Mouse (Mus musculus) embryonic facial prominence, embryonic 12.5 days (tissue): ENCODE results near the gene Slbp. TPM values are rescaled to one million over a fixed set of nuclear protein-coding genes. Genes with fewer than 3 reads are reported as not detected.

Source experiments
- ATAC-seq: fragments of 200-750 bp; cut with Nextera tagmentation; 2 replicates; pipeline ENCODE4 v1.8.0; 2017; ENCODE audit not compliant: insufficient number of reproducible peaks, insufficient read depth, low FRiP score, low TSS enrichment
- H3K27ac ChIP-seq: fragments of 300-500 bp; sonication (generic); 2 replicates; pipeline ENCODE4 v1.5.1; 2016; ENCODE audit warnings: mild to moderate bottlenecking
- H3K27me3 ChIP-seq: fragments of 300-500 bp; sonication (generic); 2 replicates; pipeline ENCODE4 v1.6.1; 2016; ENCODE audit warnings: mild to moderate bottlenecking, moderate library complexity
- H3K36me3 ChIP-seq: fragments of 300-500 bp; sonication (generic); 2 replicates; pipeline ENCODE4 v1.6.1; 2016; ENCODE audit warnings: mild to moderate bottlenecking
- H3K4me1 ChIP-seq: fragments of 300-500 bp; sonication (generic); 2 replicates; pipeline ENCODE4 v1.6.1; 2016
- H3K4me2 ChIP-seq: fragments of 300-500 bp; sonication (generic); replicated peaks from 2 replicates; pipeline ENCODE4 v1.6.1; 2016; ENCODE audit warnings: mild to moderate bottlenecking, moderate library complexity
- H3K4me3 ChIP-seq: fragments of 300-500 bp; sonication (generic); 2 replicates; pipeline ENCODE4 v1.5.1; 2016; ENCODE audit warnings: mild to moderate bottlenecking
- H3K9ac ChIP-seq: fragments of 300-500 bp; sonication (generic); 2 replicates; pipeline ENCODE4 v1.6.1; 2016; ENCODE audit warnings: mild to moderate bottlenecking, moderate library complexity
- H3K9me3 ChIP-seq: fragments of 300-500 bp; sonication (generic); 2 replicates; pipeline ENCODE4 v1.6.1; 2016; ENCODE audit warnings: mild to moderate bottlenecking, moderate library complexity
- WGBS: fragments of 180-500 bp; shearing (Covaris S2); methylation state at CpG from one replicate; pipeline ENCODE4 v1.1.7; 2016; 5-methylcytosine and 5-hydroxymethylcytosine counted together
- polyA plus RNA-seq: library from polyadenylated mRNA; unstranded; fragments of >200 nt; fragmentation: Nextera tagmentation; extraction: Ambion mirVana; gene quantifications from 2 replicates; pipeline ENCODE4 v1.2.1, GENCODE M21; 2016

The Slbp gene
- polyA plus RNA-seq, 1 experiment from 2014 or later, result 270 TPM

- Histone ChIP-seq H3K9ac (no peak overlapping the region), H3K9me3 (no peaks in the 10 kb centered on the region), H3K27me3 (no peaks in the 10 kb centered on the region), H3K36me3 (no peaks in the 10 kb centered on the region), H3K4me3 (no peak overlapping the region), H3K4me2 (no peak overlapping the region), H3K4me1 (no peaks in the 10 kb centered on the region), H3K27ac (no peak overlapping the region)
- no peak for ATAC-seq
- WGBS, result 79% methylated on average over 18 of the region's 18 CpGs
Observed at GRCm38 (mm10) chr5:33587498-33588058, 64.8 kb downstream of the Slbp start.

Other genes with a start within 250 kb of the Slbp start
- gene Nkx1-1, start 218.6 kb downstream of the Slbp start, polyA plus RNA-seq, result not detected in 2 replicates
- gene Fam53a, start 22.9 kb downstream of the Slbp start, polyA plus RNA-seq, result 72.9 and 74.6 TPM in 2 replicates
- 0.38 and 0.83 TPM in 2 replicates for gene Gm9903, start 22.6 kb downstream of the Slbp start, polyA plus RNA-seq
- 227 and 249 TPM in 2 replicates for gene Tacc3, start 5.6 kb upstream of the Slbp start, polyA plus RNA-seq
- gene Tmem129, start 5.8 kb upstream of the Slbp start, polyA plus RNA-seq, result 40.7 and 43.3 TPM in 2 replicates
- gene Fgfr3, start 69.1 kb upstream of the Slbp start, polyA plus RNA-seq, result 13.4 and 19.5 TPM in 2 replicates
- 63.8 and 65.3 TPM in 2 replicates for gene Letm1, start 130.2 kb upstream of the Slbp start, polyA plus RNA-seq
- gene Nsd2, start 168.2 kb upstream of the Slbp start, polyA plus RNA-seq, result 64.0 and 77.1 TPM in 2 replicates